Mouse (Mus musculus) bone marrow, adult 2 months (tissue): ENCODE data around the gene Cfap100.

Source experiments
- CTCF ChIP-seq: fragments of 200-500 bp; IDR thresholded peaks from 2 replicates; pipeline ENCODE4 v1.5.1; 2011; ENCODE audit warnings: low read length, control low read depth; ENCODE audit not compliant: control insufficient read depth, insufficient read depth
- POLR2A ChIP-seq: fragments of 200-500 bp; IDR thresholded peaks from 2 replicates; pipeline ENCODE4 v1.6.1; 2011; ENCODE audit warnings: low read depth, mild to moderate bottlenecking, control low read depth, low read length, borderline replicate concordance; ENCODE audit not compliant: control insufficient read depth

- no peak for TF ChIP-seq CTCF
- TF ChIP-seq POLR2A, result no peak
Observed at GRCm38 (mm10) chr6:90470947-90471541, 42.4 kb upstream of the Cfap100 start.
